Mouse (Mus musculus): ENCODE results near the gene Fbp1.
A peak's percentile ranks its signal among the peaks of the same experiment; 100 is the strongest.
"Not testable (repeated sequence)": the region's sequence is repeated elsewhere in the genome, so short reads cannot be mapped to it uniquely, and the experiment has no call there.

Fbp1 gene

GRCm38 (mm10) chr13:62884536-62884935, 3.5 kb downstream of the Fbp1 start:
- no peak for DNase-seq (ENCODE audit: low spot score in 2 of 2)

- no peak for DNase-seq (ENCODE audit: low spot score in 2 of 2)
Measured at GRCm38 (mm10) chr13:62883925-62884324, 4.2 kb downstream of the Fbp1 start.

GRCm38 (mm10) chr13:62883436-62883835, 4.6 kb downstream of the Fbp1 start:
- DNase-seq (ENCODE audit: low spot score in 2 of 2): no peak

GRCm38 (mm10) chr13:62882856-62883255, 5.2 kb downstream of the Fbp1 start:
- no peak for DNase-seq (ENCODE audit: low spot score in 2 of 2)

GRCm38 (mm10) chr13:62881336-62881735, 6.7 kb downstream of the Fbp1 start:
- DNase-seq (ENCODE audit: low spot score in 2 of 2): no peak

- no peak for DNase-seq (ENCODE audit: low spot score in 2 of 2)
Measured at GRCm38 (mm10) chr13:62879831-62880615, 8.1 kb downstream of the Fbp1 start.

- DNase-seq (ENCODE audit: low spot score in 2 of 2): no peak
Measured at GRCm38 (mm10) chr13:62879411-62879810, 8.7 kb downstream of the Fbp1 start.

- no peak for DNase-seq (ENCODE audit: low spot score in 2 of 2)
Measured at GRCm38 (mm10) chr13:62877247-62877646, 10.8 kb downstream of the Fbp1 start.

- DNase-seq (ENCODE audit: low spot score in 2 of 2): no peak
Measured at GRCm38 (mm10) chr13:62876111-62876510, 12.0 kb downstream of the Fbp1 start.

GRCm38 (mm10) chr13:62872252-62872651, 15.8 kb downstream of the Fbp1 start:
- no peak for DNase-seq (ENCODE audit: low spot score in 2 of 2)

- DNase-seq (ENCODE audit: low spot score in 2 of 2): no peak
Measured at GRCm38 (mm10) chr13:62870605-62871004, 17.5 kb downstream of the Fbp1 start.

GRCm38 (mm10) chr13:62866817-62867216, 21.3 kb downstream of the Fbp1 start:
- DNase-seq (ENCODE audit: low spot score in 2 of 2): no peak

- DNase-seq (ENCODE audit: low spot score in 2 of 2): no peak
Measured at GRCm38 (mm10) chr13:62865651-62866315, 22.3 kb downstream of the Fbp1 start.

- no peak for DNase-seq (ENCODE audit: low spot score in 2 of 2)
Measured at GRCm38 (mm10) chr13:62863771-62864170, 24.3 kb downstream of the Fbp1 start.

GRCm38 (mm10) chr13:62862875-62863274, 25.2 kb downstream of the Fbp1 start:
- no peak for DNase-seq (ENCODE audit: low spot score in 2 of 2)

GRCm38 (mm10) chr13:62860068-62860467, 28.0 kb downstream of the Fbp1 start:
- no peak for DNase-seq (ENCODE audit: low spot score in 2 of 2)

GRCm38 (mm10) chr13:62859251-62859650, 28.8 kb downstream of the Fbp1 start:
- DNase-seq (ENCODE audit: low spot score in 2 of 2): not testable (repeated sequence)

GRCm38 (mm10) chr13:62857941-62858915, 29.9 kb downstream of the Fbp1 start, which contains the start of gene Fbp2:
Gene Fbp2 (minus strand): TSS chr13:62858422.
- no peak for DNase-seq (ENCODE audit: low spot score in 2 of 2)

GRCm38 (mm10) chr13:62856850-62857249, 31.2 kb downstream of the Fbp1 start:
- DNase-seq (ENCODE audit: low spot score in 2 of 2): no peak

GRCm38 (mm10) chr13:62856305-62856675, 31.8 kb downstream of the Fbp1 start:
- DNase-seq (ENCODE audit: low spot score in 2 of 2): peak; percentile 51 to 62

- DNase-seq (ENCODE audit: low spot score in 2 of 2): no peak
Measured at GRCm38 (mm10) chr13:62855396-62856304, 32.4 kb downstream of the Fbp1 start.
